Mouse (Mus musculus) cerebellum, adult 11-12 months (tissue): ENCODE data around the gene Cpne1.
"Not testable (repeated sequence)": the region's sequence is repeated elsewhere in the genome, so short reads cannot be mapped to it uniquely, and the experiment has no call there.

ENCODE experiments used
- DNase-seq: peaks from one replicate; pipeline ENCODE4 v3.0.0; 2022

The Cpne1 gene

DNA sequence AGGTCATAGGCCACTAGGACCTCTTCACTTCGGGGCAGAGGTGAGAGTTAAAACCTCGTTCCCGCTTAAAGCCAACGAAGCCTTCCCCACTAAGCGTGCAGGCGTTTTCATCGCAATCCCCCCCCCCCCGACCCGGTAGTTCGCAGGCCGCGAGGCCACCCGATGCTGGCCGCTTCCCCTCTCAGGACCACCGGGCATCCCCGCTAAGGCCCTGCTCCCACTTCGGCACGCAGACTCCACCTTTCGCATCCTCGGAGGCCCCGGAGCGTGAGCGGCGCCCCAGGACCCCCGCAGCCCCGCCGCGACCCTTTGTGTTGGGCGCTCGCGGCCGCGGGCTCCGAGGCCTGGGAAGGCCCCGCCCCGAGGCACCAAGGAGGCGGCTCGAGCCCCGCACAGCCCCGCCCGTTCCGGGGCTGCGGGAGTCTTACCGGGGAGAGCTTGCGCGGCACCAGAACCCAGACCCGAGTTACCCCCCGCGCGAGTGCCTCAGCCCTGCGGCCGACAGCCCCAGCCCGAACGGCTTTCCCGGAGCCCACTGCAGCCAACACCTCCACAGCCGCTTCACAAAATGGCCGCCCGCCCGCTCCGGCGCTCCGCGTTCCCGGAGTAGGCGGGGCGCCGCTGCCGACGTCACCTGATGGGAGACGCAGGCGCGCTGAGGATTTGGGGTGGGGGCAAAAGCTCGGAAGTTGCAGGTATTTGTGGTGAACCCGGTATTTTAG lies at the start of gene Cpne1, which contains the start of gene Rbm12:
TSS of gene Cpne1 (minus strand) at position 608 of the 722 bp plus-strand sequence.
TSS of gene Rbm12 (minus strand) at position 621 of the 722 bp plus-strand sequence.
- peak; percentile 86 for DNase-seq

DNA sequence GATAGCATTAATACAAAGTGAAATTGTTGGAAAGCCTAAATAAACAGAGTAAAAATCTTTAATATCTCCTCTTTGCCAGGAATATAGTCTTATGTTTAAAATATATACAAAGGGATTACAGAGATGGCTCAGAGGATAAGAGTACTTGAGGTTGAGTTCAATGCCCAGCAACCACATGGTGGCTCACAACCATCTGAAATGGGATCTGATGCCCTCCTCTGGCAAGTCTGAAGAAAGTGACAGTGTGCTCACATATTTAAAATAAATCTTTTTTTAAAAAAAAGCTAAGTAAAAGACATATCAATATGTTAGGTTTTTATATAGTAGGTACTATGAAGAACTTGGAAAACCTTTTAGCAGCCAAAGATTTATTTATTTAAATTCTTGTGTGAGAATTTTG lies 39.8 kb upstream of the Cpne1 start:
- no peak for DNase-seq

DNA sequence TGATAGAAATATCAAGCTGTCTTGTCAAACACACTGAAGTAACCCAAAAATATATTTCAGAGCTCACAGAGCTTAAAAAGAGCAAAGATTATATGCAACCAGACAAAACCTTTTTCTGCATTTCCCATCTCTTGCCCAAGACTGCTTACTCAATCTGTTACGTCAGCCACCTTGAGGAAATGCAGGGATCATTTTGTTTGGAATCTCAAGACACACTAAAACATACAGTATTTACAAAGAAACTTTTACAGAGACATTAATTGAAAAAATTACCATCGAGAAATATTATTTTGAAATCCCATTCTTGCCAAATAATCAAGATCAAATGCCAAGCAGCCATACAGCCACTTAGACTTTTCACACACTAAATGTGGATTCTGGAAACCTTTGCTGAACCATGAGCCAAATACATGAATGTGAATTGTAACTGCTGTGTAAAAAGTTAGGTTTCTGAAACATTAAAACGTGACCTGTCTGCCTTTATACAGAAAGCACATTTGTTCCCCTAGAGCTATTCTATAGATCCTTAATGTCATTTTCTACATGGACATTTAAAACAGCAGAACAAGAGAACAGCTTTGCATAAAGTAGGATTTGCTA lies 35.7 kb upstream of the Cpne1 start:
- DNase-seq: no peak

DNA sequence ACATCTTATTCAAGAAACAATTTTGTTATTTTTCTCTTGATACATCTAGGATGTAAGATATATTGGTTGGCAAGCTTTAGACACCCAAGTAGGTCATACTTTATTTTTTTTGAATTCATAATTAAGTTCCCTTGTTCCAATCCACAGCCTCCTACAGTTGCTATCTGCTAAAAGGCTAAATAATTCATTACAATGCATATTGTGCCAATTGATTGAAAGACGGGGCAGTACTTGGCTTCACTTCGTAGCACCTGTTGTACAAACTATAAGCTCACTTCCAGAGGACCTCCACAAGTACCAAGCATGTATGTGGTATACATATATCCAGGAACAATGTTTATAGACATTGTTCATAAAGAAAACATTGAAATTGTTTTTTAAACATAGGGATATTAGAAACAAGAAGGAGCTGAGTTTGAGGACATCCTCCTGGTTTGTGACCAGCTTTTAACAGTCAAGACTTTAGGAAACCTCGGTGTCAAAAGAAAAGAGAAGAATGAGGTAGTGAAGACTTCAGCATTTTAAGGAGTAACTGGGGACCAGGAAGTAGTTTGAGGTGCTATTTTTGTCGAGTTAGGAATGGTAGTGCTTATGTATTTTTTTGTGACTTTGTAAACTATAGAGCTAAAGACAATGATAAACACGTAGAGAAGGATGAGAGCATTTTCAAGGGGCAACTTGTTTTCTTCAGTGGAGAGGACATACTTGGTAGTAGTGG lies 34.7 kb upstream of the Cpne1 start:
- no peak for DNase-seq

DNA sequence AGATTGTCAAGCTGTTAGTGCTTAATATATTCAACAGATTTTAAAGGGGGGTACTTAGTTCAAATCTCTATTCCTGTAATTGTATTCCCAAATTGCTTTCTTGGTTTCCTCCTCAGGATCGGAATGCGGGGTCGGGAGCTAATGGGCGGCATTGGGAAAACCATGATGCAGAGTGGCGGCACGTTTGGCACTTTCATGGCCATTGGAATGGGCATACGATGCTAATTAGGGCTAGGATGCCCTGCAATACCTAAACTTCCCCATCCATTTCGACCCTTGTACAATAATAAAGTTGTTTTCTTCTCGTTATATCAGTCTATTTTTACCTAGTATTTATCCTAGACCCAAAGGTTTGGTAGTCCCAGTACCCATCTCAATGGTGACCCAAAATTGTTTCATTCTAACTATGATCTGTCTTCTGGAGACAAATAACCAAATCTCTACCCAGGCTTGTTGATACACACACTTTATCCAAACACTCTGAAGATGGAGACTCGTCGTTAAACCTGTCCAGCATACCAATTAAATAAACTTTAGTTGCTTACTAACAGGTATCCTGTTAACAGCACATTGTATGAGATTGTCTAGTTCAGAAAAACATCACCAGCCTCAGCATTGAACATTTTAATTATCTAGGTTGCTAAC lies 33.8 kb upstream of the Cpne1 start:
- DNase-seq: no peak

DNA sequence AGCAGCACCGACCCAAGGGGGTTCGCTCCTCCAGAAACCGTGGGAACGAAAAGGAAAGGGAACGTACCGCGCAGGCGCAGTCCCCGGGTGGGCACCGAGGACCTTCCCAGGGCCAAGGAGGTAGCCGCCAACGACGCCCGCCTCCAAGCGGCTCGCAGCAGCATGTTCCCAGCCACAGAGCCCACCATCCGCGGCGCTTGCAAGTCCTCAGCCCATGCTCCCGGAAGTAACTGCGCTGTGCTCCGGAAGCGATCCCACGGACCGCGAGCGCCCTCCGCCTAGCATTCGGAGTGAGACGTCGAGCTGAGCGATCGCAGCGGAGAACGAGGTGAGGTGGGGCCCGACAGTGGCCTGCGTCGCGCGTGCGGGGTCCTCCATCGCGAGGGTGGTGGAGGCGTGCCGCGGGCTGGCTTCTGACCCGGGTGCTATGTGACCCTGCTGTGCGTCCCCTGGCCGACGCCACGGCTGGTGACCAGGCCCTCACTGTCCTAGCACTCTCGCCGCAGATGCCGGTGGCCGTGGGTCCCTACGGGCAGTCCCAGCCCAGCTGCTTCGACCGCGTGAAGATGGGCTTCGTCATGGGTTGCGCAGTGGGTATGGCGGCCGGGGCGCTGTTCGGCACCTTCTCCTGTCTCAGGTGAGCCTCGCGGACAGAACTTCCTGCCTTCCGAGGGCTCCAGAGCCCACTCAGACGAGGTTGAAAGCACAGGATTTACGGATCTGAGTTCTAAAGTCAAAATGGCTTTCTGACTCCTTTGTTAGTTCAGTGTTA lies 32.4 kb upstream of the Cpne1 start, which contains the start of the genes Romo1 and Nfs1:
TSS of gene Romo1 (plus strand) at position 87 of the 772 bp plus-strand sequence.
TSS of gene Nfs1 (minus strand) at position 234 of the 772 bp plus-strand sequence.
- peak; percentile 86 for DNase-seq

DNA sequence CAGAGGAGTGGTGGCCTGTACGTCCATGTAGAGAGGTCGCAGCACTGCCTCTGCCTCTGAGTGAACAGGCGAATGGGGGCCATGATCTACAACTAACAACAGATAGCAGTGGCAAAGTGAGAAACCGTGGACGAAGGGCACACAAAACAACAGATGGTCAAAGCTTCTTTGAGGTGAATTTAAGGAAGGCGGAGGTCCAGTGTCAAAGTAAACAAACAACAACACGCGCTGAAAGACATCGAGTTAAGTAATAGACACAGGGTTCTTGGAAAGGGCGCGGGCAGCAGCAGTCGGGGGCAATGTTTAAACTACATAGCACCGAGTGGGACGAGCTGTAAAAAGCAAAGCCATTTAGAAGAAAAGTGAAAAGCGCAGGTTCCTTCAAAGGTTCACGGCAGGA lies 31.6 kb upstream of the Cpne1 start:
- DNase-seq: no peak

DNA sequence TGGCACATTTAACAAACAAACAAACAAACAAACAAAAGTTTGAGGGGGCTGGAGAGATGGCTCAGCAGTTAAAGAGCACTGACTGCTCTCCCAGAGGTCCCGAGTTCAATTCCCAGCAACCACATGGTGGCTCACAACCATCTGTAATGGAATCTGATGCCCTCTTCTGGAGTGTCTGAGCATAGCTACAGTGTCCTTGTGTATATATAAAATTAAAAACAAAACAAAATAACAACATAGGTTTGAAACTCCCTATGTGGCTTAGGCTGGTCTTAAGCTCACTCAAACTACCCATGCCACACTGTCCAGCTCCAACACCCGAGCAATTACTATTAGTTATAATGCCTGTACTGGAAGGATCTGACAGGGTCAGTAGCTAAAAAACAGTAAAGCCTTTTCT lies 31.1 kb upstream of the Cpne1 start:
- no peak for DNase-seq

DNA sequence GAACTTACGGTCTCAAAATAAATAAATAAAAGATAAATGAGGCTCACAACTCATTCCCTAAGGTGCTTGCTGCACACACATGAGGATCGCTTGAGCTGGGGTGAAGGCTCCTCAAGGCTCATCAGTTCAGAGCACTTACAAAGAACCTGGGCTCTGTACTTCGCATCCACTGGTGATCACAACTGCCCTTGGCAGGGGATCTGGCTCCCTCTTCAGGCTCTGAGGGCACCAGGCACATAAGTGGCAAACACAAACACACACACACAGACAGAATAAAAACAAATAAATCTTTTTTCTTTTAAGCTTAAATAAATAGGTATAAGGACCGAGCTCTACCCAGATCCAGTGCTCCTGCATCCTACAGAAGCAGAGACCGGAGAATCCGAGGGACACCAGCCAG lies 23.9 kb upstream of the Cpne1 start:
- DNase-seq: no peak

DNA sequence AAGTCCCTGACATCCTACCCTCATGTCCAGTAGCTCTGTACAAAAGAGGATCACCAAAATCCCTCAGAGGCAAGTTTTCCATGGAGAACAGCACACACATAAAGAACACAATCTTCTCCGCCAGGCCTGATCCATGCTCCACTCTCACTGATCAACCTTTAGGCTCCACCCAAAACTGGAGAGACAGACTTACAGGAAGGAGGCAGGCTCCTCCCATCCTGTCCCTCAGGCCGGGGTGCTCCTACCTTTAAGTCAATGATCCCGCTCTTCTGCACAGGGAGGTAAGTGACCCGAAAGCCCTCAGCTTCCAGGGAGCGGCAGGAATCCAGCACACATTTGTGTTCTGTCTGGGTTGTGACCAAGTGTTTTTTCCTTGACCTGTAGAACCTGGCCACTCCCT lies 22.4 kb upstream of the Cpne1 start:
- DNase-seq: no peak

DNA sequence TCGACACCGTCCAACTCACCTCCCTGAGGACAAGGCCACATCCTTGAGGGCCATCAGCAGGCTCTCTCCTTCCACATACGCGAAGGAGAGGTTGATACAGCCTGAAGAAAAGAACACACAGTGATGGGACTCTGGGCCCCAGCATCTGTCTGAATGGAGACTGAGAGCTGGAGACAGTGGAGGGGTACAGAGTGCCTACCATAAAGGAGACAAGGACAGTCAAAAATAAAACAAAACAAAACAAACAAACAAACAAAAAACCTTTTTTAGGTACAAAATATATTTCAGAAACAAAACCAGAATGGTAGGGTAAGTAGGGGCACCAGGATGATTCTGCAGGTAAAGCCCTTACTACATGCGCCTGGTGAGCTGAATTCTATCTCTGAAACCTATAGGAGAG lies 15.2 kb upstream of the Cpne1 start, which contains the start of gene Gm28036:
TSS of gene Gm28036 (minus strand) at position 101 of the 400 bp plus-strand sequence.
- DNase-seq: no peak

DNA sequence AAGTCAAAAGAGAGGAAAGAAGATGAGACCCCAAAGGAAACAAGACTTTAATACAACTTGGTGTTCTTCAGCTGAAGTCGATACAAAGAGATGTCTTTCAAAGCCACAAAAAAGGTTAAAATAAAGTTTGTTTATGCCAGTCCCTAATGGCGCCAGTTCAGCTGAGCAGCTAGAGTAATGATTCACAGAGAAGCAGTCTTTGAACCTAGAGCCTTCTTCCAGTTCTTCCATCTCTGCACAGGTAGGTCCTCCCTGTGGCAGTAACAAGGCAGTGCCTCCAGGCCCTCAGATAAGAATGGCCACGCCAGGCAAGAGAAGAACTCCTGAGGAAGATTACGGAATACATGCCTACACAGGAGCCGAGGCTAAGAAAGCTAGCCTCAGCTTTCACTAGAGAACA lies 12.0 kb upstream of the Cpne1 start:
- no peak for DNase-seq

DNA sequence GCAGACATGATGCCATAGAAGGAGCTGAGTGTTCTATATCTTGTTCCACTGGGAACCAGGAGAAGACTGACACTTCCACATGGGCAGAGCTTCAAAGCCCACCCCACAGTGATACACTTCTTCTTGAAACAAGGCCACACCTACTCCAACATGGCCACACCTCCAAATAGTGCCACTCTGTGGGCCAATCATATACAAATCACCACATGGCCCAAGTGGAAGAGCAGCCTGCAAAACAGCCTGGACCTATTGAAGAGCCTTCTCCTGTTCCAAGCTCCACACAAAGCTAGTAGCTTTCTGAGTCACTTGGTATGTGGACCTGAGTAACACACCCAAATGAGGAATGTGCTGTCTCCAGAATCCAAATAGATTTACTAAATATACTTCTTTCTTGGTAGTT lies 7.8 kb upstream of the Cpne1 start:
- DNase-seq: no peak

DNA sequence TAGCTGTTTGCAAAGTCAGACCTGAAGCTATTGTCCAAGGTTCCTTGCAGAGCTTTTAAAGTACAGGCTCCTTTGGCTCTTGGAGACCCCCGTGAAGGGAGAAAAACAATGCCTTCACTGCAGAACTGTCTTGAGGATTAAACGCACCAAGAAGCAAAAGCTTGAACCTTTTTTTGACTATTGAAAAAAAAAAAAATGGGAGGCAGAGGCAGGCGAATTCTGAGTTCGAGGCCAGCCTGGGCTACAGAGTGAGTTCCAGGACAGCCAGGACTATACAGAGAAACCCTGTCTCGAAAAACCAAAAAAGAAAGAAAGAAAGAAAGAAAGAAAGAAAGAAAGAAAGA lies 287 bp upstream of the Cpne1 start:
- not testable (repeated sequence) for DNase-seq

DNA sequence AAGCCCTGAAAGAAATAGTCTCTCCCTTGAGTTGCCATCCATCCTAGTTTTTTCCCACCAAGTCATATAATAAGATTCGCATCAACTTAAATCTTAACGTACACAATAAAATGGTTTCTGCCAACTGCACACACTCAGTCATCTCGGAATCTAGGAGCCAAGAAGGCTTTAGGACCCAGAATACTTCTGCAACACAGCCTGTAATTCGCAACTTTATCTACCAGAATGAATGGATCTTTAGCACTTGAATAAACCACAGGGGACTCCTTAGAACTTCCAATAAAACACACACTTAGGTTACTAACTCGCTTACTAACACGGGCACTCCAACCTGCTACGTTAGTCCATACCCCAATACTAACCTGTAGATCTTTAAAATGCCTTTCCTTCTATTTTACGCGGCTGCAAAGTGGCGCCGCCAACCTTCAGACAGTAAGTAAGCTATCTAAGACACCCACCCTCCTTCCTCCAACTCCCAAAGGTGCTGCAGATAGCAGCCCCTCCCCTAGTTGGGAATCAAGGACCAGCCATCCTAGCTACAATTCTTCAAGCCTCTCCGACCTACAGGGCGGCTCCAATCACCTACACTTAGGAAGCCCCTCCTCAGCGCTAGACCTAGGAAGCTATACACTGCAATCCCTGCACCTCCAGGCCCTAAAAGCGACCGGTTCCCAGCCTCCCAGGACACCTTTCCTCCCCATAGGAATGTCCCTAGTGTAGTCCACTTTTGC lies 973 bp downstream of the Cpne1 start:
- peak; percentile 25 for DNase-seq

DNA sequence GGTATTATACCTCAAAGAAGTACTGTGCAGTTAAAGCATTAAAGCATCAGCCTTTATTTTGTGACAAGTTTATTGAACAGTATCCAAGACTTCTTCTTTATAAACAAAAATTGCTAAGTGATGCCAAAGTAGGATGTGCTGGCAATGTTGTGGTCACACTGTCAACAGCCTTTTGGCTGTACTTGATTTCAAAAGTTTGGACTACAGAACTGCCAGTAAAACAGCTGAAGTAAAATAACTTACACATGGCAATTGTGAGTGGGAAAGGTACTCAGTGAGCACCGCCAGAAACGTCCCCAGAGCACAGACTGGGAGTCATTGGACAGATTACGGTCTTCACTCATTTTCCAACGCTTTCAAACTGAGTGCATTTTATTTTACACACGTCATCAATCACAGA lies 19.8 kb downstream of the Cpne1 start:
- no peak for DNase-seq

DNA sequence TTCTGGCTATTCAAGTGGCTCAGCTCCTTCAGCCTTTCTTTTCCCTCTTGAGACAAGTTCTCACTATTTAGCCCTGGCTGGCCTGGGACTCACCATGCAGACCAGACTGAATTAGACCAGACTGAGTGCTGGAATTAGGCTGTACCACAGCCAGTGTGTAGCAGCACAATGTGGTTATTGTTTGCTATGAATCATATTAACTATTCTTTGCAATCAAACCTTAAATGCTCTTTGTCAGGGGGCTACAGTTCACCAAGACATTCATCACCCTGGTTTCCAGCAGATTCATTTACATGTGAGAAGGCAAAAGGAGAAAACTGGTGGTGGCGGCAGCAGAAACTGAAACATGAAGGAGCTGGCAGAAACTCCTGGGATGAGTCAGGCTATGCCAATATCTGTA lies 22.0 kb downstream of the Cpne1 start:
- DNase-seq: no peak

DNA sequence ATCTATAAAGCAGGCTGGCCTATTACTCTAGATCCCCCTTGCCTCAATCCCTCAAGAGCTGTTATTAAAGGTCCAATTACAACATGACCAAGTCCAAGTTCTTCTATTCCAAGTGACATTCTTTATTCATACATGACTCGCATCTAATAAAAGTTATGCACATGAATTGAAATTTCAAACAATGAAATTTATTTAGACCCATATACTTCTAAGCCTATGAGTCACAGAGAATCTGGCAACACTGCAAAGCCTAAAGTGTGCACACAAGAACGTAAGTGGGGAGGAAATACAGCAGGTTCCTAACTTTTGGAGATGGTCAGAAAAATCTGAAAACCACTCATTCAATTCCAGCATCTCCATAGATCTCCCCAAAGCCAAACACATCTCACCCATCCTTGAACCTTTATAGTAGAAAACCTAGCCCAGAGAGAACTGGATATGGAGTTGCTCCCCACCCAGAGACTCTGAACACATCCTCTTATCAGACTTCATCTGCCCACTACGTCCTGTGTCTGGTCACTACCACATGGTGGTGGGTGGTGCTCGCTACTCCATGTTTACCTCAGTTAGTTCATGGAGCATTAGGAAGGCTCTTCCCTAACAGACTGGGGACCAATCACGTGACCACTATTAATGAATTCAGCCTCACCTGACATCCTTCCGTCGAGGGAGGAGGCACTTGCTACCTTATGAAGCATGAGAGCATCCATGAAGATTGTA lies 24.2 kb downstream of the Cpne1 start:
- no peak for DNase-seq

DNA sequence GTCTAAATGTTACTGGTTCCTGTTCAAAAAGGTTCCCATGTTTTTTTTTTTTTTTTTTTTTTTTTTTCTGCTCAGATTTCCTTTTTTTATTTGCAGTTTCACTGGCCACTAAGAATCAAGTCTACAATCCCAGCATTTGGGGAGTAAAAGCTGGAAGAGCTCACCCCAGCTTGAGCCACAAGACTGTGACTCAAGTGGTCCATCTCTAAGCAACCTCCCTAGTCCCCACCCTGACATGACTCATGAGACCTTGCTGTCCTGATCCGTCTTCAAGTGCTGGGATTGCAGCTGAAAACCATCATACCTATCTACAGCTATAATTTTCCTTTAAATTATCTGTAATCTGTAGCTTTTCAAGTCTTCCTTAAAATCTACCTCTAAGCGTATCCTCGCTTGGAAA lies 27.2 kb downstream of the Cpne1 start:
- DNase-seq: no peak

DNA sequence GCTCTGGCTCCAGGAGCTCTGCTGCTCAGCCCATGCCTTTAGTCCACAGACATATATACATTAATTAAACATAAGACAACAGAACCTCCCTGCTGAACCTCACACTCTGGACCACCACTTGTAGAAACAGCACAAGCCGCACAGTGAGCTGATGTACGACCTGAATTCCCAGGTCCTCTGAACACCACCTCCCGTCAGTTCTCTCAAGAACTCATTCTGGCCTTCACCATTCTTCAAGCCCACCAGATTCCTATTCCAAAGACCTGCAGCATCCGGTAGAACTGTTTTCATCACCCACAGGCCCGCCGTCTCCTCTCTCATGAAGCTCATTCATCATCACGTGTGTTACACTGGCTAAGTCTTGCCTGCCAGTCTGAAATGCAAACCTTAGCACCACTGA lies 31.4 kb downstream of the Cpne1 start:
- DNase-seq: no peak

DNA sequence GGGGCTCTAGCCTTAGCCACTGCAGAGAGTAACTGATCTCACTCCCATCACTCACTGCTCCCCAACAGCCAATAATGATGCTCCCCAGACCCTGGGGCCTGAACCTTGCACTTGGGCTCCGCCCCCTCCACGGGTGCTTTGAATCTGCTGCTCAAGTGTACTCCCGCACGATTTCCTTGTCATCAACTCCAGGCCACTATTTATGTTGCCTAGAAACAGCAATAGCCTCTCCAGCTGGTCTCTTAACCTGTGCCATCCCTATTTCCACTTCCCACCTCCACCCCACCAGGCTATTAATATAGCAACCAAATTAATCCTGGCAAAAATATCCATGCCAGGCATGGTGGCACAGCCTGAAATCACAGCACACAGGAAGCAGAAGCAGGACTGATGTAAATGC lies 32.1 kb downstream of the Cpne1 start:
- peak; percentile 49 for DNase-seq
